Mouse (Mus musculus): ENCODE measurements at regions not wholly inside any gene's neighbourhood (a gene's known extent, or its start where the extent isn't known, plus 50 kb on each side); places are given as distances from the start of the nearest gene placed in this dataset.

GRCm38 (mm10) chr10:111084267-111084780 is 74.4 kb upstream of the Zdhhc17 start:
- TF ChIP-seq CTCF (conservative IDR thresholded peaks at IDR 0.05; ENCODE audit: low read length) (no peak), POU5F1 (IDR thresholded peaks at IDR 0.05; ENCODE audit: borderline replicate concordance, low read length) (no peak), NANOG (IDR thresholded peaks at IDR 0.05; ENCODE audit: borderline replicate concordance, low read length) (no peak)
- H3K4me3 ChIP-seq (replicated peaks; ENCODE audit: low read length) = no peak overlapping the region
- H3K36me3 ChIP-seq (ENCODE audit: insufficient read depth, low read length) = no peaks in the 10 kb centered on the region
- peaks cover 1% of the 10 kb centered on the region; the same call in 1 of the 2 replicates for H3K4me1 ChIP-seq (replicated peaks; ENCODE audit: low read depth, low read length)
- no peaks in the 10 kb centered on the region for H3K27me3 ChIP-seq (ENCODE audit: insufficient read depth, low read length)
- 0 out of 2 replicates have a peak, but pooled peaks cover 5% of the 10 kb centered on the region for H3K9me3 ChIP-seq (ENCODE audit: low read length)

DNA sequence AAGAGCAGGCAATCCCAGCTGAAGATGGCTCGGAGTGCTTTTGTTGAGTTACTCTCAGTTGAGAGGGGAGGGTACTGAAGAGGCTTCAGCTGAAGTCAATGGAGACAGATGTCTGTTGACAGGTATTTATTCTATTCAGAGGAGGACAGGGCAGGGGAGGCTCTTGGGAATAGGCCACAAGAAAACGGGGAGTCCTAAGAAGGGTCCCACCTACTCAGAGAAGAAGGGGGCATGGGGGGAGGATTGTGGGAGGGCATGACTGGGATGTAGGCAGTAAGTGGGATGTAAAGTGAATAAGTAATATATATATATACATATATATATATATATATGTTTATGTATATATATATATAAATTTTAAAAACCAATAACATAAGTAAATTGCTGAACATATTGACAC is 73.9 kb upstream of the Zdhhc17 start:
- H3K27me3 ChIP-seq (ENCODE audit: insufficient read depth, low read length) = no peaks in the 10 kb centered on the region
- no peak overlapping the region for H3K4me3 ChIP-seq (replicated peaks; ENCODE audit: low read length)
- H3K4me1 ChIP-seq (replicated peaks; ENCODE audit: low read depth, low read length) = no peaks in the 10 kb centered on the region
- 0 out of 2 replicates have a peak, but pooled peaks cover 5% of the 10 kb centered on the region for H3K9me3 ChIP-seq (ENCODE audit: low read length)
- no peak for TF ChIP-seq NANOG (IDR thresholded peaks at IDR 0.05; ENCODE audit: borderline replicate concordance, low read length)
- TF ChIP-seq CTCF (conservative IDR thresholded peaks at IDR 0.05; ENCODE audit: low read length) = no peak
- TF ChIP-seq POU5F1 (IDR thresholded peaks at IDR 0.05; ENCODE audit: borderline replicate concordance, low read length) = no peak
- H3K36me3 ChIP-seq (ENCODE audit: insufficient read depth, low read length) = no peaks in the 10 kb centered on the region

DNA sequence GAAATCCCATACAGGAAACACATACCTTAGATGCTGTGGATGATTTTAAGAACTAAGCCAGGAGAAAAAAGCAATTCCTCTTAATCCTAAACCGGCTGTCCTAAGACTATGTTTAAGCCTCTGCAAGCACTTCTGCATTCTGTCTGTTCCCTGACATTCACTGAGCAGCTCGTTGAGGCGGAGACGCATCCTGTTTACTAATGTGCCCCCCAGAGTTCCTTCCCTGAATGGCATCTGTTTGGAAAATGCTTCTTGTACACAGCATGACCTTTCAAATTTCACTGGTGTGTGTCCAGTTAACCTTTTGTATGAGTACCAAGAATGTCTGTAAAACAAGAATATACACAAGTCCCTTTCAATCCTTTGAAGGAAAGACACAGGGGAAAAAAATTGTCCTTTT is 73.4 kb upstream of the Zdhhc17 start:
- no peaks in the 10 kb centered on the region for H3K36me3 ChIP-seq (ENCODE audit: insufficient read depth, low read length)
- no peaks in the 10 kb centered on the region for H3K4me1 ChIP-seq (replicated peaks; ENCODE audit: low read depth, low read length)
- TF ChIP-seq NANOG (IDR thresholded peaks at IDR 0.05; ENCODE audit: borderline replicate concordance, low read length) (no peak), CTCF (conservative IDR thresholded peaks at IDR 0.05; ENCODE audit: low read length) (no peak), POU5F1 (IDR thresholded peaks at IDR 0.05; ENCODE audit: borderline replicate concordance, low read length) (no peak)
- H3K27me3 ChIP-seq (ENCODE audit: insufficient read depth, low read length) = no peaks in the 10 kb centered on the region
- H3K4me3 ChIP-seq (replicated peaks; ENCODE audit: low read length) = no peak overlapping the region
- 0 out of 2 replicates have a peak, but pooled peaks cover 5% of the 10 kb centered on the region for H3K9me3 ChIP-seq (ENCODE audit: low read length)

GRCm38 (mm10) chr10:111080322-111080721 is 70.4 kb upstream of the Zdhhc17 start:
- Histone ChIP-seq H3K36me3 (ENCODE audit: insufficient read depth, low read length) (no peaks in the 10 kb centered on the region), H3K9me3 (ENCODE audit: low read length) (no peaks in the 10 kb centered on the region), H3K27me3 (ENCODE audit: insufficient read depth, low read length) (no peaks in the 10 kb centered on the region), H3K4me1 (replicated peaks; ENCODE audit: low read depth, low read length) (no peaks in the 10 kb centered on the region), H3K4me3 (replicated peaks; ENCODE audit: low read length) (no peak overlapping the region)
- no peak for TF ChIP-seq POU5F1 (IDR thresholded peaks at IDR 0.05; ENCODE audit: borderline replicate concordance, low read length)
- no peak for TF ChIP-seq NANOG (IDR thresholded peaks at IDR 0.05; ENCODE audit: borderline replicate concordance, low read length)
- TF ChIP-seq CTCF (conservative IDR thresholded peaks at IDR 0.05; ENCODE audit: low read length) = no peak

DNA sequence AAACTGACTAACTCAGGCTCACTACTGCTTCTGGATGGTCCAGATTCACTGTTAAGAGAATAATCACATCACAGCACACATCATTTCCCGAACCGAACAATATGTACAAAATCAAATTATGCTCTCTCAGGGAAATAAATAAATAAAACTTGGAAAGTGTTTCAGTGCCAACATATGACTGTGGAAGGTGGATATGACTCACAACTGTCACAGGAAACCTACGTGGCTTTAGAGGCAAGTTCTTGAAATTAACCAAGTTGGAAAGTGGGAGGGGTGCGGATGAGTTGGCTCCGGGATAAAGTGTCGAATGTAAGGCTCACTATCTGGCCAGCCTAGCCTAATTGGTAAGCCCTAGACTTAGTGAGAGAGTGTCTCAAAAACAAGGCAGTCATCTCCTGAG is 69.1 kb upstream of the Zdhhc17 start:
- H3K4me3 ChIP-seq (replicated peaks; ENCODE audit: low read length) = no peak overlapping the region
- H3K27me3 ChIP-seq (ENCODE audit: insufficient read depth, low read length) = no peaks in the 10 kb centered on the region
- H3K36me3 ChIP-seq (ENCODE audit: insufficient read depth, low read length) = no peaks in the 10 kb centered on the region
- no peaks in the 10 kb centered on the region for H3K9me3 ChIP-seq (ENCODE audit: low read length)
- TF ChIP-seq POU5F1 (IDR thresholded peaks at IDR 0.05; ENCODE audit: borderline replicate concordance, low read length) (no peak), CTCF (conservative IDR thresholded peaks at IDR 0.05; ENCODE audit: low read length) (no peak), NANOG (IDR thresholded peaks at IDR 0.05; ENCODE audit: borderline replicate concordance, low read length) (no peak)
- no peaks in the 10 kb centered on the region for H3K4me1 ChIP-seq (replicated peaks; ENCODE audit: low read depth, low read length)

- Histone ChIP-seq H3K27me3 (ENCODE audit: insufficient read depth, low read length) (no peaks in the 10 kb centered on the region), H3K4me1 (replicated peaks; ENCODE audit: low read depth, low read length) (no peaks in the 10 kb centered on the region), H3K4me3 (replicated peaks; ENCODE audit: low read length) (no peak overlapping the region), H3K9me3 (ENCODE audit: low read length) (no peaks in the 10 kb centered on the region), H3K36me3 (ENCODE audit: insufficient read depth, low read length) (no peaks in the 10 kb centered on the region)
- no peak for TF ChIP-seq POU5F1 (IDR thresholded peaks at IDR 0.05; ENCODE audit: borderline replicate concordance, low read length)
- no peak for TF ChIP-seq NANOG (IDR thresholded peaks at IDR 0.05; ENCODE audit: borderline replicate concordance, low read length)
- TF ChIP-seq CTCF (conservative IDR thresholded peaks at IDR 0.05; ENCODE audit: low read length) = no peak
Observed at GRCm38 (mm10) chr10:111077632-111078031, 67.7 kb upstream of the Zdhhc17 start.

- Histone ChIP-seq H3K4me3 (replicated peaks; ENCODE audit: low read length) (no peak overlapping the region), H3K27me3 (ENCODE audit: insufficient read depth, low read length) (no peaks in the 10 kb centered on the region), H3K36me3 (ENCODE audit: insufficient read depth, low read length) (no peaks in the 10 kb centered on the region), H3K4me1 (replicated peaks; ENCODE audit: low read depth, low read length) (peaks cover 10% of the 10 kb centered on the region), H3K9me3 (ENCODE audit: low read length) (no peaks in the 10 kb centered on the region)
- TF ChIP-seq CTCF (conservative IDR thresholded peaks at IDR 0.05; ENCODE audit: low read length) = no peak
- TF ChIP-seq NANOG (IDR thresholded peaks at IDR 0.05; ENCODE audit: borderline replicate concordance, low read length) = no peak
- TF ChIP-seq POU5F1 (IDR thresholded peaks at IDR 0.05; ENCODE audit: borderline replicate concordance, low read length) = no peak
Observed at GRCm38 (mm10) chr10:111073851-111074430, 64.0 kb upstream of the Zdhhc17 start.

GRCm38 (mm10) chr10:111073262-111073661 is 63.3 kb upstream of the Zdhhc17 start:
- TF ChIP-seq NANOG (IDR thresholded peaks at IDR 0.05; ENCODE audit: borderline replicate concordance, low read length) = no peak
- no peak for TF ChIP-seq CTCF (conservative IDR thresholded peaks at IDR 0.05; ENCODE audit: low read length)
- no peak overlapping the region for H3K4me3 ChIP-seq (replicated peaks; ENCODE audit: low read length)
- H3K4me1 ChIP-seq (replicated peaks; ENCODE audit: low read depth, low read length) = peaks cover 10% of the 10 kb centered on the region
- no peaks in the 10 kb centered on the region for H3K9me3 ChIP-seq (ENCODE audit: low read length)
- no peaks in the 10 kb centered on the region for H3K36me3 ChIP-seq (ENCODE audit: insufficient read depth, low read length)
- H3K27me3 ChIP-seq (ENCODE audit: insufficient read depth, low read length) = no peaks in the 10 kb centered on the region

DNA sequence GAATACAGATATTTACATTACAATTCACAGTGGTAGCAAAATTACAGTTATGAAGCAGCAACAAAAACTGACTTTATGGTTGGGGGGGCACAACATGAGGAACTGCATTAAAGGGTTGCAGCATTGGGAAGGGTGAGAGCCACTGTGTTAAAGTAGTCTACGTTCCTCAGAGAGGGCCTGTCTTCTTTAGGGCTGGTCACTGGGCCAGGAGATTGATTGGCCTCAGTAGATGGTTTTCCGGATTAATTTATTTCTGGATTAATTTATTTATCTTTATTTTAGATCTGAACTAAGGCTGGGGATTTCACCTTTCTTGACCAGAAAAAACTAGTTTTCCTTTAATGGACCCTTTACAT is 62.6 kb upstream of the Zdhhc17 start:
- no peaks in the 10 kb centered on the region for H3K9me3 ChIP-seq (ENCODE audit: low read length)
- TF ChIP-seq CTCF (conservative IDR thresholded peaks at IDR 0.05; ENCODE audit: low read length) (no peak), NANOG (IDR thresholded peaks at IDR 0.05; ENCODE audit: borderline replicate concordance, low read length) (no peak), POU5F1 (IDR thresholded peaks at IDR 0.05; ENCODE audit: borderline replicate concordance, low read length) (no peak)
- H3K27me3 ChIP-seq (ENCODE audit: insufficient read depth, low read length) = no peaks in the 10 kb centered on the region
- H3K4me3 ChIP-seq (replicated peaks; ENCODE audit: low read length) = no peak overlapping the region
- H3K4me1 ChIP-seq (replicated peaks; ENCODE audit: low read depth, low read length) = peaks cover 10% of the 10 kb centered on the region
- H3K36me3 ChIP-seq (ENCODE audit: insufficient read depth, low read length) = no peaks in the 10 kb centered on the region

All from E14TG2a.4 (cell line).